Mouse (Mus musculus): Measurements from ENCODE around the gene Hspb7. TPM values are rescaled to one million over a fixed set of nuclear protein-coding genes. Genes with fewer than 3 reads are reported as not detected.

Hspb7 gene
- polyA plus RNA-seq, 1 experiment from 2014 or later: 208 TPM

Other genes with a start within 250 kb of the Hspb7 start
- gene Rsg1, start 206.8 kb upstream of the Hspb7 start, polyA plus RNA-seq (2016; fragmentation: Nextera tagmentation; extraction: Ambion mirVana): 2.0 and 2.3 TPM in 2 replicates
- 2.6 and 3.1 TPM in 2 replicates for gene Arhgef19, start 181.3 kb upstream of the Hspb7 start, polyA plus RNA-seq (2016; fragmentation: Nextera tagmentation; extraction: Ambion mirVana)
- 5.3 and 6.1 TPM in 2 replicates for gene Epha2, start 119.5 kb upstream of the Hspb7 start, polyA plus RNA-seq (2016; fragmentation: Nextera tagmentation; extraction: Ambion mirVana)
- gene Fam131c, start 52.6 kb upstream of the Hspb7 start, polyA plus RNA-seq (2016; fragmentation: Nextera tagmentation; extraction: Ambion mirVana): 0.93 and 1.1 TPM in 2 replicates
- 0.06 and 0.15 TPM in 2 replicates for gene Clcnka, start 22.1 kb upstream of the Hspb7 start, polyA plus RNA-seq (2016; fragmentation: Nextera tagmentation; extraction: Ambion mirVana)
- gene Clcnkb, start 4.8 kb upstream of the Hspb7 start, polyA plus RNA-seq (2016; fragmentation: Nextera tagmentation; extraction: Ambion mirVana): 0.78 and 1.2 TPM in 2 replicates
- not detected in 2 replicates for gene Srarp, start 15.3 kb downstream of the Hspb7 start, polyA plus RNA-seq (2016; fragmentation: Nextera tagmentation; extraction: Ambion mirVana)
- gene Zbtb17, start 23.9 kb downstream of the Hspb7 start, polyA plus RNA-seq (2016; fragmentation: Nextera tagmentation; extraction: Ambion mirVana): 24.9 and 25.3 TPM in 2 replicates
- 9.0 and 9.1 TPM in 2 replicates for gene Spen, start 117.8 kb downstream of the Hspb7 start, polyA plus RNA-seq (2016; fragmentation: Nextera tagmentation; extraction: Ambion mirVana)
- 70.1 and 70.6 TPM in 2 replicates for gene Fblim1, start 185.3 kb downstream of the Hspb7 start, polyA plus RNA-seq (2016; fragmentation: Nextera tagmentation; extraction: Ambion mirVana)
- gene Tmem82, start 197.9 kb downstream of the Hspb7 start, polyA plus RNA-seq (2016; fragmentation: Nextera tagmentation; extraction: Ambion mirVana): 0.19 and 0.37 TPM in 2 replicates
- gene Slc25a34, start 203.0 kb downstream of the Hspb7 start, polyA plus RNA-seq (2016; fragmentation: Nextera tagmentation; extraction: Ambion mirVana): 0.21 and 0.24 TPM in 2 replicates
- 6.1 and 6.2 TPM in 2 replicates for gene Plekhm2, start 244.1 kb downstream of the Hspb7 start, polyA plus RNA-seq (2016; fragmentation: Nextera tagmentation; extraction: Ambion mirVana)

All from heart, embryonic 12.5 days (tissue).